Mouse (Mus musculus) right cerebral cortex, adult 2 months (tissue): ENCODE results near the gene BC005561.
A peak's percentile ranks its signal among the peaks of the same experiment; 100 is the strongest.
"Not testable (repeated sequence)": the region's sequence is repeated elsewhere in the genome, so short reads cannot be mapped to it uniquely, and the experiment has no call there.

Source experiments
- DNase-seq, 2 experiments: peaks; one replicate each; pipeline ENCODE4 v3.0.0; 2021 to 2022; ENCODE audit warnings: low spot score in 2 of 2

The BC005561 gene

GRCm38 (mm10) chr5:104508195-104508891 lies at the start of gene BC005561:
Gene BC005561 (plus strand): TSS chr5:104508352.
- peak; percentile 79 to 87 for DNase-seq

- peak; percentile 48 to 69 for DNase-seq
These were observed 49.1 kb upstream of the BC005561 start, which contains the start of gene Pkd2 for GRCm38 (mm10) chr5:104458832-104459705. Gene Pkd2 (plus strand): TSS chr5:104459450.

- peak; percentile 73 to 78 for DNase-seq
These were observed 48.3 kb upstream of the BC005561 start for GRCm38 (mm10) chr5:104459706-104460455.

GRCm38 (mm10) chr5:104460456-104460838 lies 47.7 kb upstream of the BC005561 start:
- DNase-seq: no peak

- DNase-seq: peak in 1 of 2 experiments; percentile 27
These were observed 47.3 kb upstream of the BC005561 start for GRCm38 (mm10) chr5:104460856-104461255.

- DNase-seq: no peak
These were observed 42.9 kb upstream of the BC005561 start for GRCm38 (mm10) chr5:104465279-104465678.

- DNase-seq: peak in 1 of 2 experiments; percentile 26
These were observed 42.4 kb upstream of the BC005561 start for GRCm38 (mm10) chr5:104465731-104466130.

- DNase-seq: no peak
These were observed 41.3 kb upstream of the BC005561 start for GRCm38 (mm10) chr5:104466816-104467215.

GRCm38 (mm10) chr5:104468586-104468985 lies 39.6 kb upstream of the BC005561 start:
- DNase-seq: no peak

- DNase-seq: no peak
These were observed 37.2 kb upstream of the BC005561 start for GRCm38 (mm10) chr5:104470981-104471391.

- DNase-seq: peak in 1 of 2 experiments; percentile 24
These were observed 35.8 kb upstream of the BC005561 start for GRCm38 (mm10) chr5:104472371-104472770.

- DNase-seq: no peak
These were observed 27.8 kb upstream of the BC005561 start for GRCm38 (mm10) chr5:104480367-104480766.

- no peak for DNase-seq
These were observed 25.3 kb upstream of the BC005561 start for GRCm38 (mm10) chr5:104482856-104483255.

- no peak for DNase-seq
These were observed 16.6 kb upstream of the BC005561 start for GRCm38 (mm10) chr5:104491561-104491960.

- DNase-seq: no peak
These were observed 3.3 kb upstream of the BC005561 start for GRCm38 (mm10) chr5:104504883-104505282.

- no peak for DNase-seq
These were observed 340 bp upstream of the BC005561 start for GRCm38 (mm10) chr5:104507829-104508194.

GRCm38 (mm10) chr5:104511211-104511610 lies 3.1 kb downstream of the BC005561 start:
- DNase-seq: no peak

- no peak for DNase-seq
These were observed 30.5 kb downstream of the BC005561 start for GRCm38 (mm10) chr5:104538612-104539011.

GRCm38 (mm10) chr5:104539331-104539730 lies 31.2 kb downstream of the BC005561 start:
- DNase-seq: no peak

GRCm38 (mm10) chr5:104568079-104568478 lies 59.9 kb downstream of the BC005561 start:
- not testable (repeated sequence) for DNase-seq

- peak; percentile 22 to 28 for DNase-seq
These were observed 62.6 kb downstream of the BC005561 start for GRCm38 (mm10) chr5:104570766-104571165.
